Mouse (Mus musculus): Measurements from ENCODE around the gene Chn1. TPM values are rescaled to one million over a fixed set of nuclear protein-coding genes. Genes with fewer than 3 reads are reported as not detected.
"Not testable (repeated sequence)": the region's sequence is repeated elsewhere in the genome, so short reads cannot be mapped to it uniquely, and the experiment has no call there.

Chn1 gene
- total and polyA plus RNA-seq, 3 experiments: 4.2 to 17.0 (median 9.9) TPM

GRCm38 (mm10) chr2:73807609-73808008, 32.5 kb upstream of the Chn1 start:
- in situ Hi-C loops (cut with MboI; ENCODE audit: low pct_ligation_motif_present, low pct_unique_long_range_greater_than_20kb, low sequenced_read_pairs) (no loop called here), dilution Hi-C loops (cut with MboI; ENCODE audit: extremely low pct_ligation_motif_present, extremely low pct_unique_long_range_greater_than_20kb, low sequenced_read_pairs) (no loop called here)
- Histone ChIP-seq H3K9ac (ENCODE audit: insufficient read depth, low read depth) (no peak overlapping the region), H3K27me3 (replicated peaks) (no peaks in the 10 kb centered on the region), H3K79me2 (replicated peaks; ENCODE audit: control insufficient read depth, extremely low read depth, insufficient read depth, poor library complexity, severe bottlenecking) (no peaks in the 10 kb centered on the region), H3K27ac (ENCODE audit: insufficient read depth, low read depth) (no peak overlapping the region), H3K36me3 (replicated peaks in 1 of 2; ENCODE audit: control insufficient read depth in 1 of 2, insufficient read depth in 1 of 2, low read length in 1 of 2) (no peaks in the 10 kb centered on the region), H3K4me1 (ENCODE audit: control insufficient read depth in 1 of 2, insufficient read depth in 2 of 2) (no peaks in the 10 kb centered on the region; a peak in 1 of 4 replicates), H3K4me3 (replicated peaks in 1 of 3; ENCODE audit: low read depth in 2 of 3, low read length in 2 of 3, poor library complexity in 1 of 3) (no peak overlapping the region), H3K4me2 (ENCODE audit: insufficient read depth, low read depth, poor library complexity, severe bottlenecking) (no peak overlapping the region), H3K9me3 (replicated peaks; ENCODE audit: low read length) (no peaks in the 10 kb centered on the region)
- DNase-seq (ENCODE audit: extremely low read depth): no peak
- TF ChIP-seq EP300 (IDR thresholded peaks at IDR 0.05; ENCODE audit: low read length): no peak
- peak; percentile 62; the same call in 1 of the 2 replicates for TF ChIP-seq MAFK (IDR thresholded peaks at IDR 0.05; ENCODE audit: insufficient replicate concordance, low read length)
- TF ChIP-seq ZNF384 (IDR thresholded peaks at IDR 0.05; ENCODE audit: low read depth, low read length): peak; percentile 42

GRCm38 (mm10) chr2:73800127-73800526, 25.0 kb upstream of the Chn1 start:
- H3K4me1 ChIP-seq (ENCODE audit: control insufficient read depth in 1 of 2, insufficient read depth in 2 of 2); in situ Hi-C loops (cut with MboI; ENCODE audit: low pct_ligation_motif_present, low pct_unique_long_range_greater_than_20kb, low sequenced_read_pairs); H3K79me2 ChIP-seq (replicated peaks; ENCODE audit: control insufficient read depth, extremely low read depth, insufficient read depth, poor library complexity, severe bottlenecking); dilution Hi-C loops (cut with MboI; ENCODE audit: extremely low pct_ligation_motif_present, extremely low pct_unique_long_range_greater_than_20kb, low sequenced_read_pairs); H3K36me3 ChIP-seq (replicated peaks in 1 of 2; ENCODE audit: control insufficient read depth in 1 of 2, insufficient read depth in 1 of 2, low read length in 1 of 2); DNase-seq (ENCODE audit: extremely low read depth); H3K27ac ChIP-seq (ENCODE audit: insufficient read depth, low read depth); H3K4me3 ChIP-seq (replicated peaks in 1 of 3; ENCODE audit: low read depth in 2 of 3, low read length in 2 of 3, poor library complexity in 1 of 3); H3K4me2 ChIP-seq (ENCODE audit: insufficient read depth, low read depth, poor library complexity, severe bottlenecking); H3K9ac ChIP-seq (ENCODE audit: insufficient read depth, low read depth); H3K9me3 ChIP-seq (replicated peaks; ENCODE audit: low read length); H3K27me3 ChIP-seq (replicated peaks): not testable (repeated sequence)

GRCm38 (mm10) chr2:73798786-73799185, 23.6 kb upstream of the Chn1 start:
- no peaks in the 10 kb centered on the region for H3K4me1 ChIP-seq (ENCODE audit: control insufficient read depth in 1 of 2, insufficient read depth in 2 of 2)
- no peak overlapping the region for H3K27ac ChIP-seq (ENCODE audit: insufficient read depth, low read depth)
- no peak overlapping the region for H3K9ac ChIP-seq (ENCODE audit: insufficient read depth, low read depth)
- no peak for DNase-seq (ENCODE audit: extremely low read depth)
- no peak for TF ChIP-seq MAFK (IDR thresholded peaks at IDR 0.05; ENCODE audit: insufficient replicate concordance, low read length)
- no peak for TF ChIP-seq TBP (conservative IDR thresholded peaks at IDR 0.05; ENCODE audit: low read depth, low read length)
- no peak for TF ChIP-seq MEF2A (IDR thresholded peaks at IDR 0.05; ENCODE audit: borderline replicate concordance, low read depth, low read length)
- no peak for TF ChIP-seq JUN (IDR thresholded peaks at IDR 0.05; ENCODE audit: insufficient read depth, low read depth, low read length)
- no peak for TF ChIP-seq SIN3A (IDR thresholded peaks at IDR 0.05; ENCODE audit: low read length)
- no peak for TF ChIP-seq GABPA (IDR thresholded peaks at IDR 0.05; ENCODE audit: insufficient replicate concordance, low read depth, low read length)
- TF ChIP-seq UBTF (IDR thresholded peaks at IDR 0.05; ENCODE audit: low read depth, low read length): no peak
- no peak for TF ChIP-seq PAX5 (IDR thresholded peaks at IDR 0.05; ENCODE audit: low read length)
- no peak for TF ChIP-seq POLR2A (IDR thresholded peaks at IDR 0.05; ENCODE audit: low read depth, low read length)
- no peak for TF ChIP-seq JUND (conservative IDR thresholded peaks at IDR 0.05; ENCODE audit: low read depth, low read length)
- no peak for TF ChIP-seq RCOR1 (conservative IDR thresholded peaks at IDR 0.05; ENCODE audit: low read depth, low read length)
- in situ Hi-C loops (cut with MboI; ENCODE audit: low pct_ligation_motif_present, low pct_unique_long_range_greater_than_20kb, low sequenced_read_pairs): no loop called here
- dilution Hi-C loops (cut with MboI; ENCODE audit: extremely low pct_ligation_motif_present, extremely low pct_unique_long_range_greater_than_20kb, low sequenced_read_pairs): no loop called here
- no peaks in the 10 kb centered on the region for H3K36me3 ChIP-seq (replicated peaks in 1 of 2; ENCODE audit: control insufficient read depth in 1 of 2, insufficient read depth in 1 of 2, low read length in 1 of 2)
- H3K4me2 ChIP-seq (ENCODE audit: insufficient read depth, low read depth, poor library complexity, severe bottlenecking): no peak overlapping the region
- no peaks in the 10 kb centered on the region for H3K79me2 ChIP-seq (replicated peaks; ENCODE audit: control insufficient read depth, extremely low read depth, insufficient read depth, poor library complexity, severe bottlenecking)
- H3K27me3 ChIP-seq (replicated peaks): no peaks in the 10 kb centered on the region
- peaks cover 3% of the 10 kb centered on the region for H3K9me3 ChIP-seq (replicated peaks; ENCODE audit: low read length)
- no peak overlapping the region for H3K4me3 ChIP-seq (replicated peaks in 1 of 3; ENCODE audit: low read depth in 2 of 3, low read length in 2 of 3, poor library complexity in 1 of 3)
